Mouse (Mus musculus) myocyte (in vitro differentiated cells): ENCODE measurements around the gene Chd8. TPM values are rescaled to one million over a fixed set of nuclear protein-coding genes. Genes with fewer than 3 reads are reported as not detected.
A peak's percentile ranks its signal among the peaks of the same experiment; 100 is the strongest.

Source experiments
- H3K27me3 ChIP-seq: one replicate; pipeline ENCODE4 v1.6.1; 2011; ENCODE audit not compliant: control insufficient read depth, insufficient read depth, insufficient read length
- H3K36me3 ChIP-seq: one replicate; pipeline ENCODE4 v1.6.1; 2011; ENCODE audit not compliant: control insufficient read depth, insufficient read depth
- H3K4me2 ChIP-seq: one replicate; pipeline ENCODE4 v1.6.1; 2011; ENCODE audit warnings: low read depth, control low read depth
- H3K4me3 ChIP-seq: one replicate; pipeline ENCODE4 v1.5.1; 2011; ENCODE audit warnings: mild to moderate bottlenecking, control low read depth, moderate library complexity
- H3K79me2 ChIP-seq: one replicate; pipeline ENCODE4 v1.6.1; 2011; ENCODE audit not compliant: control insufficient read depth, insufficient read depth
- H3ac ChIP-seq: one replicate; pipeline ENCODE4 v1.6.1; 2011; ENCODE audit not compliant: control insufficient read depth, insufficient read length
- CEBPB ChIP-seq: IDR thresholded peaks from 2 replicates; pipeline ENCODE4 v1.6.1; 2011; ENCODE audit warnings: mild to moderate bottlenecking, moderate library complexity; ENCODE audit not compliant: poor library complexity, insufficient read depth, severe bottlenecking
- E2F4 ChIP-seq: IDR thresholded peaks from one replicate; pipeline ENCODE4 v1.6.1; 2011; ENCODE audit warnings: mild to moderate bottlenecking, control low read depth, moderate library complexity; ENCODE audit not compliant: insufficient read depth
- MAX ChIP-seq: IDR thresholded peaks from one replicate; pipeline ENCODE4 v1.6.1; 2011; ENCODE audit warnings: low read depth, mild to moderate bottlenecking, control low read depth
- MYOD1 ChIP-seq, 3 experiments: IDR thresholded peaks; one replicate each; pipeline ENCODE4 v1.6.1; 2011; ENCODE audit warnings: control low read depth in 2 of 3, low read depth in 2 of 3, mild to moderate bottlenecking in 2 of 3, moderate library complexity in 1 of 3; ENCODE audit not compliant: insufficient read length in 2 of 3, control insufficient read depth in 1 of 3
- MYOG ChIP-seq, 3 experiments: IDR thresholded peaks; one replicate each; pipeline ENCODE4 v1.6.1; 2011; ENCODE audit warnings: control low read depth in 2 of 3, low read depth in 2 of 3, mild to moderate bottlenecking in 2 of 3; ENCODE audit not compliant: insufficient read length in 2 of 3, control insufficient read depth in 1 of 3, insufficient read depth in 1 of 3
- POLR2A ChIP-seq: IDR thresholded peaks from one replicate; pipeline ENCODE4 v1.6.1; 2011; ENCODE audit warnings: low read depth, mild to moderate bottlenecking, control low read depth, moderate library complexity; ENCODE audit not compliant: insufficient read length
- POLR2AphosphoS2 ChIP-seq: IDR thresholded peaks from one replicate; pipeline ENCODE4 v1.6.1; 2011; ENCODE audit warnings: low read depth, control low read depth; ENCODE audit not compliant: insufficient read length
- SRF ChIP-seq: IDR thresholded peaks from one replicate; pipeline ENCODE4 v1.6.1; 2011; ENCODE audit warnings: low read depth; ENCODE audit not compliant: control insufficient read depth, insufficient read length
- TCF12 ChIP-seq: IDR thresholded peaks from one replicate; pipeline ENCODE4 v1.6.1; 2011; ENCODE audit warnings: mild to moderate bottlenecking, control low read depth; ENCODE audit not compliant: poor library complexity, insufficient read depth, severe bottlenecking
- TCF3 ChIP-seq: IDR thresholded peaks from one replicate; pipeline ENCODE4 v1.6.1; 2011; ENCODE audit warnings: low read depth, control low read depth; ENCODE audit not compliant: insufficient read length
- USF1 ChIP-seq: IDR thresholded peaks from one replicate; pipeline ENCODE4 v1.6.1; 2011; ENCODE audit warnings: low read depth, mild to moderate bottlenecking, control low read depth, moderate library complexity
- polyA plus RNA-seq: library from polyadenylated mRNA; unstranded; fragments of >200 nt; fragmentation: generic; extraction: Trizol; gene quantifications from one replicate; pipeline ENCODE4 v1.2.1, GENCODE M21; 2012; ENCODE audit warnings: missing spikeins

Chd8 gene
- polyA plus RNA-seq, 1 experiment: 19.6 TPM

- TF ChIP-seq TCF3: no peak
- TF ChIP-seq TCF12: no peak
- peaks cover 50% of the 10 kb centered on the region for H3K79me2 ChIP-seq
- H3ac ChIP-seq: no peak overlapping the region
- H3K4me2 ChIP-seq: no peak overlapping the region
- peaks cover 22% of the 10 kb centered on the region for H3K36me3 ChIP-seq
- no peak overlapping the region for H3K4me3 ChIP-seq
- H3K27me3 ChIP-seq: no peaks in the 10 kb centered on the region
Observed at GRCm38 (mm10) chr14:52284191-52284590, 26.6 kb upstream of the Chd8 start.

DNA sequence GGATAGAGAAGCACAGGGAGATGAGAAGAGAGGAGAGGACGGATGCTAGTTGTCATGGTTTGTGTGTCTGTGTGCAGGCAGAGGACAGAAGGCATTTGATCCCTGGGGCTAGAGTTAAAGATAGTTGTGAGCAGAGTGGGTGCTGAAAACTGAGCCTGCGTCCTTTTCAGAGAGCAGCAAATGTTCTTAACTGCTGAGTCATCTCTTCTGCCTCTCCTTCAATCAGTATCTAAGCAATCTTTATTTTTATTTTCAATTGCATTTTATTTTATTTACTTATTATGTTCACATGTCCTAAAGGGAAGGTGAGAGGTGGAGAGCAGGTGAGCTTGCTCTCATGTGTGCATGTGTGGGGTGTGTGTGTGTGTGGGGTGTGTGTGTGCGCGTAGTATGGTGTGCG lies 26.0 kb upstream of the Chd8 start:
- Histone ChIP-seq H3K4me2 (no peak overlapping the region), H3K27me3 (no peaks in the 10 kb centered on the region), H3ac (no peak overlapping the region), H3K36me3 (peaks cover 22% of the 10 kb centered on the region), H3K4me3 (no peak overlapping the region), H3K79me2 (peaks cover 50% of the 10 kb centered on the region)
- no peak for TF ChIP-seq MAX
- TF ChIP-seq SRF: no peak

- no peak for TF ChIP-seq CEBPB
- Histone ChIP-seq H3K27me3 (no peaks in the 10 kb centered on the region), H3K4me3 (peak overlapping the region; percentile 85), H3K36me3 (peaks cover 9% of the 10 kb centered on the region), H3K4me2 (peak overlapping the region; percentile 88), H3ac (peak overlapping the region; percentile 39), H3K79me2 (peaks cover 50% of the 10 kb centered on the region)
Observed at GRCm38 (mm10) chr14:52279747-52280120, 22.2 kb upstream of the Chd8 start.

- H3K79me2 ChIP-seq: peaks cover 45% of the 10 kb centered on the region
- peaks cover 9% of the 10 kb centered on the region for H3K36me3 ChIP-seq
- peak within 1 kb of the TSS; percentile 85 for H3K4me3 ChIP-seq
- H3K27me3 ChIP-seq: no peaks in the 10 kb centered on the region
- TF ChIP-seq POLR2A (peak; percentile 94), SRF (peak; percentile 75), MAX (no peak), E2F4 (no peak), MYOG (IDR thresholded peaks at IDR 0.05; ENCODE audit: control insufficient read depth in 1 of 3, insufficient read depth in 1 of 3, insufficient read length in 2 of 3, low read depth in 2 of 3) (peak in 2 of 3 experiments; percentile 24 to 70), POLR2AphosphoS2 (peak; percentile 95), TCF3 (no peak), MYOD1 (IDR thresholded peaks at IDR 0.05; ENCODE audit: control insufficient read depth in 1 of 3, insufficient read length in 2 of 3, low read depth in 2 of 3) (peak in 2 of 3 experiments; percentile 18 to 19), CEBPB (no peak)
- peak within 1 kb of the TSS; percentile 39 for H3ac ChIP-seq
- H3K4me2 ChIP-seq: peak within 1 kb of the TSS; percentile 88
Observed at GRCm38 (mm10) chr14:52278932-52279746, 21.6 kb upstream of the Chd8 start, which contains the start of the genes Tox4 and Rab2b. Tox4 (plus strand) TSS chr14:52279146. Rab2b (minus strand) TSS chr14:52279545.

DNA sequence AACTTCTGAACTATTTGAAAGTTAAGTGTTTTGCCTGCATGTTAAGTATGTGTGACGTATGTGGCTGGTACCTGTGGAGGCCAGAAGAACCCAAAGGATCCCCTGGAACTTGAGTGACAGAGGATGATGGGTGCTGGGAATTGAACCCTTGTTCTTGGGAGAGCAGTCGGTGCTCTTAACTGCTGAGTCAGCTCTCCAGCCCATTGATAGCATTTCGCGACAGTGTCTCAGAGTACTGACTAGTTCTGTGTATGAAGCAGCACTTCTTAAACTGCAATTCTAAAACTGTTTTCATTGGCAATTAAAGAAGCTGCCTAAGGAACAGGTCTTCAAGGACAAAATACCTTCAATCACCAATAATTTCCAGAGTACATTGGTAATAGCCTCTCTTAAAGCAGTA lies 19.6 kb upstream of the Chd8 start:
- no peak for TF ChIP-seq TCF3
- TF ChIP-seq SRF: no peak
- TF ChIP-seq MYOG (IDR thresholded peaks at IDR 0.05; ENCODE audit: control insufficient read depth in 1 of 3, insufficient read depth in 1 of 3, insufficient read length in 2 of 3, low read depth in 2 of 3): no peak
- TF ChIP-seq USF1: no peak
- TF ChIP-seq CEBPB: no peak
- peaks cover 26% of the 10 kb centered on the region for H3K79me2 ChIP-seq
- peaks cover 9% of the 10 kb centered on the region for H3K36me3 ChIP-seq
- H3K27me3 ChIP-seq: no peaks in the 10 kb centered on the region
- no peak overlapping the region for H3ac ChIP-seq
- no peak overlapping the region for H3K4me2 ChIP-seq
- H3K4me3 ChIP-seq: no peak overlapping the region

DNA sequence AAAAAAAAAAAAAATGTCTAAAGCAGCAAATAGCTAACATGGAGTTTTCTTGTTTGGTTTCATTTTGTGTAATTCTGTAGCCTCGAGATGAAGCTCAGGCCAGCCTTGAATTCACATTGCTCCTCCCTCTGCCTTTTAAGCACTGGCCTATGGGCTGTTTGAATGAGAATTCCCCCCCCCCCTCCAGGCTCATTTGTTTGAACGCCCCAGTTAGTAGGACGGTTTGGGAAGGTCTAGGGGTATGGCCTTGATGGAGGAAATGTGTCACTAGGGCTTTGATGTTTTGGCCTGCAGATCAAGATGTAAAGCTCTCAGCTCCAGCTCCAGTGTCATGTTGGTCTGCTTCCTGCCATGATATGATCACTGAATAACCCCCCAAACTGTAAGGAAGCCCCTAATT lies 15.2 kb upstream of the Chd8 start:
- no peak overlapping the region for H3ac ChIP-seq
- H3K27me3 ChIP-seq: no peaks in the 10 kb centered on the region
- TF ChIP-seq E2F4 (no peak), TCF12 (no peak), POLR2AphosphoS2 (no peak), USF1 (no peak)
- H3K36me3 ChIP-seq: peaks cover 15% of the 10 kb centered on the region
- no peak overlapping the region for H3K4me3 ChIP-seq
- no peaks in the 10 kb centered on the region for H3K79me2 ChIP-seq
- no peak overlapping the region for H3K4me2 ChIP-seq
